8 mouse cellular contexts compared by ENCODE assay signal in genomic region chr11:115764698-115765097, GRCm38 (mm10). TPM values are rescaled to one million over a fixed set of nuclear protein-coding genes. Genes with fewer than 3 reads are reported as not detected.
A peak's percentile ranks its signal among the peaks of the same experiment; 100 is the strongest.
DNase-seq lines count a peak whose midpoint lies in the region; ATAC-seq lines count a peak whose summit lies in the region.

No protein-coding gene starts in this region.

- H3K4me1 ChIP-seq in liver, embryonic 11.5 days (replicated peaks; ENCODE audit: control insufficient read depth, insufficient read depth, low read length) = peaks cover 15% of the 10 kb centered on the region
- H3K4me1 ChIP-seq in forebrain, embryonic 10.5 days = peaks cover 36% of the 10 kb centered on the region
- H3K4me1 ChIP-seq in limb, embryonic 11.5 days (ENCODE audit: control insufficient read depth, insufficient read depth, low read length) = 0 out of 2 replicates have a peak, but pooled peaks cover 4% of the 10 kb centered on the region
- peaks cover 31% of the 10 kb centered on the region for H3K4me1 ChIP-seq in neural tube, embryonic 15.5 days

- no peak overlapping the region for H3K27ac ChIP-seq in liver, embryonic 11.5 days (ENCODE audit: low read depth, low read length)
- peak overlapping the region; percentile 99 for H3K27ac ChIP-seq in forebrain, embryonic 10.5 days
- no peak overlapping the region for H3K27ac ChIP-seq in limb, embryonic 11.5 days (replicated peaks; ENCODE audit: low read depth, low read length)
- H3K27ac ChIP-seq in neural tube, embryonic 15.5 days (replicated peaks) = peak overlapping the region; percentile 94

- no peaks in the 10 kb centered on the region for H3K36me3 ChIP-seq in liver, embryonic 11.5 days (ENCODE audit: control insufficient read depth, insufficient read depth, low read length)
- peaks cover 15% of the 10 kb centered on the region for H3K36me3 ChIP-seq in forebrain, embryonic 10.5 days (replicated peaks)
- H3K36me3 ChIP-seq in limb, embryonic 11.5 days (ENCODE audit: control insufficient read depth, insufficient read depth, low read length) = no peaks in the 10 kb centered on the region
- H3K36me3 ChIP-seq in neural tube, embryonic 15.5 days = no peaks in the 10 kb centered on the region

- no peak for DNase-seq in liver, embryonic 11.5 days (ENCODE audit: low spot score)
- no peak for DNase-seq in liver
- no peak for DNase-seq in forebrain, embryonic 10.5 days (ENCODE audit: extremely low spot score, low spot score)
- no peak for DNase-seq in limb, embryonic 11.5 days (ENCODE audit: low spot score)
- DNase-seq in cerebellum, adult 18-20 months = no peak
- DNase-seq in c-Kit-positive CD71-positive TER-119-positive erythroid progenitor cells, embryonic 14.5 days (ENCODE audit: low spot score) = no peak
- DNase-seq in adrenal gland, postnatal 25 days = no peak

- ATAC-seq in liver, embryonic 11.5 days (replicated peaks; ENCODE audit: low FRiP score) = no peak
- no peak for ATAC-seq in limb, embryonic 11.5 days (ENCODE audit: insufficient number of reproducible peaks, low FRiP score, low TSS enrichment, low read depth)
- no peak for ATAC-seq in neural tube, embryonic 15.5 days (ENCODE audit: low FRiP score)

- H3K27me3 ChIP-seq in liver, embryonic 11.5 days (replicated peaks; ENCODE audit: control insufficient read depth, insufficient read depth, low read length) = no peaks in the 10 kb centered on the region
- no peaks in the 10 kb centered on the region for H3K27me3 ChIP-seq in forebrain, embryonic 10.5 days (ENCODE audit: poor library complexity, severe bottlenecking)
- no peaks in the 10 kb centered on the region for H3K27me3 ChIP-seq in limb, embryonic 11.5 days (ENCODE audit: control insufficient read depth, insufficient read depth, low read length)
- H3K27me3 ChIP-seq in neural tube, embryonic 15.5 days (replicated peaks) = no peaks in the 10 kb centered on the region

- H3K9ac ChIP-seq in liver, embryonic 11.5 days (ENCODE audit: low read depth, low read length) = peak overlapping the region; percentile 52; the same call in 1 of the 2 replicates
- H3K9ac ChIP-seq in limb, embryonic 11.5 days (ENCODE audit: low read length) = no peak overlapping the region
- peak overlapping the region; percentile 47 for H3K9ac ChIP-seq in neural tube, embryonic 15.5 days (replicated peaks)

- WGBS in liver, embryonic 11.5 days = 23% methylated on average over 2 of the region's 2 CpGs
- WGBS in forebrain, embryonic 10.5 days = 34% methylated on average over 2 of the region's 2 CpGs
- WGBS in limb, embryonic 11.5 days = 32% methylated on average over 2 of the region's 2 CpGs
- 18% methylated on average over 2 of the region's 2 CpGs for WGBS in neural tube, embryonic 15.5 days

- H3K4me3 ChIP-seq in liver, embryonic 11.5 days (ENCODE audit: low read depth, low read length) = peak overlapping the region; percentile 78
- H3K4me3 ChIP-seq in forebrain, embryonic 10.5 days = peak overlapping the region; percentile 91
- peak overlapping the region; percentile 84 for H3K4me3 ChIP-seq in limb, embryonic 11.5 days (ENCODE audit: low read depth, low read length)
- H3K4me3 ChIP-seq in neural tube, embryonic 15.5 days (replicated peaks) = peak overlapping the region; percentile 91

- H3K9me3 ChIP-seq in liver, embryonic 11.5 days (ENCODE audit: control insufficient read depth, low read length) = no peaks in the 10 kb centered on the region
- H3K9me3 ChIP-seq in forebrain, embryonic 10.5 days = 0 out of 2 replicates have a peak, but pooled peaks cover 3% of the 10 kb centered on the region
- no peaks in the 10 kb centered on the region for H3K9me3 ChIP-seq in limb, embryonic 11.5 days (ENCODE audit: control insufficient read depth, low read length)
- H3K9me3 ChIP-seq in neural tube, embryonic 15.5 days (replicated peaks) = no peaks in the 10 kb centered on the region

- peak overlapping the region; percentile 59 for H3K4me2 ChIP-seq in liver, embryonic 11.5 days
- H3K4me2 ChIP-seq in limb, embryonic 11.5 days (ENCODE audit: low read depth, severe bottlenecking) = peak overlapping the region; percentile 41; the same call in 1 of the 2 replicates
- peak overlapping the region; percentile 80 for H3K4me2 ChIP-seq in neural tube, embryonic 15.5 days

RNA-seq across cellular contexts. Expression of gene Tmem94, which starts 0.5 kb away (rescaled TPM):
- polyA plus RNA-seq in liver, embryonic 11.5 days (2014; fragmentation: Nextera tagmentation; extraction: Ambion mirVana) = 14.1 and 14.4 TPM in 2 replicates
- polyA plus RNA-seq in forebrain, embryonic 10.5 days (2016; fragmentation: Nextera tagmentation; extraction: Ambion mirVana) = 36.8 and 38.1 TPM in 2 replicates
- polyA plus RNA-seq in limb, embryonic 11.5 days (2014; fragmentation: Nextera tagmentation; extraction: Ambion mirVana) = 15.8 and 17.4 TPM in 2 replicates
- polyA plus RNA-seq in neural tube, embryonic 15.5 days (2015; fragmentation: Nextera tagmentation; extraction: Ambion mirVana) = 20.3 and 21.2 TPM in 2 replicates
- 80.9 and 114 TPM in 2 replicates for total RNA-seq in adrenal gland, postnatal 25 days (2021)

RNA-seq across cellular contexts. Expression of gene Caskin2, which starts 48.7 kb away (rescaled TPM):
- polyA plus RNA-seq in liver, embryonic 11.5 days (2014; fragmentation: Nextera tagmentation; extraction: Ambion mirVana) = 13.5 and 14.0 TPM in 2 replicates
- polyA plus RNA-seq in forebrain, embryonic 10.5 days (2016; fragmentation: Nextera tagmentation; extraction: Ambion mirVana) = 18.3 and 19.2 TPM in 2 replicates
- polyA plus RNA-seq in limb, embryonic 11.5 days (2014; fragmentation: Nextera tagmentation; extraction: Ambion mirVana) = 16.2 and 16.5 TPM in 2 replicates
- polyA plus RNA-seq in neural tube, embryonic 15.5 days (2015; fragmentation: Nextera tagmentation; extraction: Ambion mirVana) = 9.8 and 10.2 TPM in 2 replicates
- total RNA-seq in adrenal gland, postnatal 25 days (2021) = 56.2 and 73.4 TPM in 2 replicates

RNA-seq across cellular contexts. Expression of gene Tsen54, which starts 49.8 kb away (rescaled TPM):
- polyA plus RNA-seq in liver, embryonic 11.5 days (2014; fragmentation: Nextera tagmentation; extraction: Ambion mirVana) = 36.1 and 36.4 TPM in 2 replicates
- 34.7 and 41.0 TPM in 2 replicates for polyA plus RNA-seq in forebrain, embryonic 10.5 days (2016; fragmentation: Nextera tagmentation; extraction: Ambion mirVana)
- polyA plus RNA-seq in limb, embryonic 11.5 days (2014; fragmentation: Nextera tagmentation; extraction: Ambion mirVana) = 29.2 and 32.8 TPM in 2 replicates
- 22.0 and 23.7 TPM in 2 replicates for polyA plus RNA-seq in neural tube, embryonic 15.5 days (2015; fragmentation: Nextera tagmentation; extraction: Ambion mirVana)
- total RNA-seq in adrenal gland, postnatal 25 days (2021) = 20.7 and 27.4 TPM in 2 replicates

RNA-seq across cellular contexts. Expression of gene Grb2, which starts 56.3 kb away (rescaled TPM):
- polyA plus RNA-seq in liver, embryonic 11.5 days (2014; fragmentation: Nextera tagmentation; extraction: Ambion mirVana) = 47.2 and 52.8 TPM in 2 replicates
- 74.4 and 79.6 TPM in 2 replicates for polyA plus RNA-seq in forebrain, embryonic 10.5 days (2016; fragmentation: Nextera tagmentation; extraction: Ambion mirVana)
- 52.5 and 58.3 TPM in 2 replicates for polyA plus RNA-seq in limb, embryonic 11.5 days (2014; fragmentation: Nextera tagmentation; extraction: Ambion mirVana)
- 192 and 194 TPM in 2 replicates for polyA plus RNA-seq in neural tube, embryonic 15.5 days (2015; fragmentation: Nextera tagmentation; extraction: Ambion mirVana)
- 109 and 166 TPM in 2 replicates for total RNA-seq in adrenal gland, postnatal 25 days (2021)

RNA-seq across cellular contexts. Expression of gene Llgl2, which starts 59.2 kb away (rescaled TPM):
- polyA plus RNA-seq in liver, embryonic 11.5 days (2014; fragmentation: Nextera tagmentation; extraction: Ambion mirVana) = 15.6 and 18.7 TPM in 2 replicates
- polyA plus RNA-seq in forebrain, embryonic 10.5 days (2016; fragmentation: Nextera tagmentation; extraction: Ambion mirVana) = 7.5 and 7.6 TPM in 2 replicates
- 6.2 and 8.5 TPM in 2 replicates for polyA plus RNA-seq in limb, embryonic 11.5 days (2014; fragmentation: Nextera tagmentation; extraction: Ambion mirVana)
- 0.97 and 8.8 TPM in 2 replicates for polyA plus RNA-seq in neural tube, embryonic 15.5 days (2015; fragmentation: Nextera tagmentation; extraction: Ambion mirVana)
- 8.4 and 11.8 TPM in 2 replicates for total RNA-seq in adrenal gland, postnatal 25 days (2021)

Comparison
In these comparisons a context has a peak if more than half of its experiments do, and no peak if none do; other contexts are left out.
1. H3K27ac ChIP-seq: peak in forebrain, embryonic 10.5 days (single experiment) and neural tube, embryonic 15.5 days (single experiment); none in liver, embryonic 11.5 days (single experiment) and limb, embryonic 11.5 days (single experiment).
2. Peak in every context shown above with its lines, with median percentiles within 50 percentile points of each other: H3K4me2 ChIP-seq and H3K4me3 ChIP-seq.